Mouse (Mus musculus): ENCODE measurements around the gene Hist2h2ab.
A peak's percentile ranks its signal among the peaks of the same experiment; 100 is the strongest.
"Not testable (repeated sequence)": the region's sequence is repeated elsewhere in the genome, so short reads cannot be mapped to it uniquely, and the experiment has no call there.

Gene Hist2h2ab

DNA sequence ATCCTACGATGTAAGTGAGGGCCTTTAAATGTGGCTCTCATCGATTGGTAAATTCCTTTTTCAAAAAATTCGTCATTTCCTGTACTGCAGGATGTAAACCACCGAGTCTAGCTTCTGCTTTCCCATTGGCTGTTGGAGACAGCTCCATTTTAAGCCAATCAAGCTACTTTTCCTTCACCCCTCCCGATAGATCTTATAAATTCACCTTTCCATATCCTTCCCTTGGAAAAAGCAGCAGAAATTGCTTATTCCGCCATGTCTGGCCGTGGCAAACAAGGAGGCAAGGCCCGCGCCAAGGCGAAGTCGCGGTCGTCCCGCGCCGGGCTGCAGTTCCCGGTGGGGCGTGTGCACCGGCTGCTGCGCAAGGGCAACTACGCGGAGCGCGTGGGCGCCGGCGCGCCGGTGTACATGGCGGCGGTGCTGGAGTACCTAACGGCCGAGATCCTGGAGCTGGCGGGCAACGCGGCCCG lies at the start of gene Hist2h2ab, which contains the start of gene Bola1:
TSS of gene Hist2h2ab (plus strand) at position 205 of the 470 bp plus-strand sequence.
TSS of gene Bola1 (minus strand) at position 49 of the 470 bp plus-strand sequence.
- peak; percentile 92 for DNase-seq (ENCODE audit: low read depth)

DNA sequence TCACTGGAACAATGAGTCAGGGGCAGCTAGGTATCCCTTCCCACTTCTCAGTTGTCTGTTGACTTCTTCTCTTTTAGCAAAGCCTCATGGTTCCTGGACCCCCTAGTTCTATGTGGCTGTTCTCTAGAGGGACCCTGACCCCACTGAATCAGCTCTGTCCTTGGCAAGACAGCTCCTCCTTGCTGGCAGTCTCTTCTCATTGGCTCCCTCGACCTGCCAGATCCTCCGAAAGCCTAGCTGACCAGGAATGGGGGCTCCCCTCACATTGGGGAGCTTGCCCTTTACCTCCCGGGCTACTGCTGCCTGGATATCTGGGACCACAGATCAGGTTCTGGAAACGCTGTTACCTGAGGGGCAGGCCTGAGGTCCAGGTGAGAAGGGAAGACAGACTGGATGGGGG lies 49.4 kb upstream of the Hist2h2ab start:
- DNase-seq (ENCODE audit: low read depth) = no peak

DNA sequence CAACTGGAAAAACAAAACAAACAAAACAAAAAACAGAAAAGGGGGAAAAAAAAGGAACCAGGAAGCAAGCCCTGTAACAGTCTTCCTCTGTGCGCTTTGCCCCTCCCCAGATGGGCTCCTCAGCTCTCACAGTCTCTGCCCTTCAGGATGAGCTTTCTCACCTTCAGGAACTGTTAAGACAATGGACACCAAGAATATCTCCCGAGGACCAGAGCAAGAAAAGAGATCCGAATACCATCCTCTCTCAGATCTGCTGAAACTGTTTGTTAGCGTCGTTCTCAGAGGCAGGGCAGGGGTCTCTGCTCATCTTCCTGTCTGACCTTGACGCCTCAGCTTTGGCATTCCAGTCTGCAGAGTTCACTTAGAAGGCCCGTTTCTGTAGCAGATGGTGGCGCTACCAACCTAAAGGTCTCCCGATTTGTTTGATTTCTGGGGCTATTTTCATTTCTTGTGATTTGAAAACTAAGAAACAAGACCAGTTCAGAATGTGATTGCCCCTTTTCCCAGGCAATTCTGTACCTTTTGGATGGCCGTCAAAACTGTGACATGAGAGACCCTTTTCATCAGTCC lies 48.6 kb upstream of the Hist2h2ab start:
- DNase-seq (ENCODE audit: low read depth) = peak; percentile 49

DNA sequence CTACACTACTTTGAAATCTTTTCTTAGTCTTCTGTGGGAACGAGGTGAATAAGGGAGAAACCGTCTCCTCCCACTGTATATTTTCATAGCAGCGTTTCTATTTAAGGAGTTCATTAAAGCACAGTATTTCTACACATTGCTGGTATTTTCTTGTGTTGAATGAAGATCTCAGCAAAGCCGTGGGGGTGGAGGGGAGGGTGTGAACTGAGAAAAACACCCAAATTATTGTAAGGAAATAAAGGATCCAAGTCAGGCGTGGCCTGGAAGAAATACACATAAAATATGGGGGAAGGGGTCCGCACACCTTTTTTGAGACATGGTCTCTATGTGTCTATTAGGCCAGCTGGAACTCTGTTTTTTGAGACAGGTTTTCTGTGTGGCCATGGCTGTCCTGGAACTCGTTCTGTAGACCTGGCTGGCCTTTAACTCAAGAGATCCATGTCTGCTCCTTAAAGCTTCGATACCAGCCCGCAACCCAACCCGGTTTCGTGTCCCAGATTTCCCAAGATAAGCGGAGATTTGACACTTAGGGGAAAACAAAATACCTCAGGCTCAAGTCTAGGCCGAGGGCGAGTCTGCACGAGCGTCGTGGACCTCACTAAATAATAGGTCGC lies 48.0 kb upstream of the Hist2h2ab start:
- no peak for DNase-seq (ENCODE audit: low read depth)

DNA sequence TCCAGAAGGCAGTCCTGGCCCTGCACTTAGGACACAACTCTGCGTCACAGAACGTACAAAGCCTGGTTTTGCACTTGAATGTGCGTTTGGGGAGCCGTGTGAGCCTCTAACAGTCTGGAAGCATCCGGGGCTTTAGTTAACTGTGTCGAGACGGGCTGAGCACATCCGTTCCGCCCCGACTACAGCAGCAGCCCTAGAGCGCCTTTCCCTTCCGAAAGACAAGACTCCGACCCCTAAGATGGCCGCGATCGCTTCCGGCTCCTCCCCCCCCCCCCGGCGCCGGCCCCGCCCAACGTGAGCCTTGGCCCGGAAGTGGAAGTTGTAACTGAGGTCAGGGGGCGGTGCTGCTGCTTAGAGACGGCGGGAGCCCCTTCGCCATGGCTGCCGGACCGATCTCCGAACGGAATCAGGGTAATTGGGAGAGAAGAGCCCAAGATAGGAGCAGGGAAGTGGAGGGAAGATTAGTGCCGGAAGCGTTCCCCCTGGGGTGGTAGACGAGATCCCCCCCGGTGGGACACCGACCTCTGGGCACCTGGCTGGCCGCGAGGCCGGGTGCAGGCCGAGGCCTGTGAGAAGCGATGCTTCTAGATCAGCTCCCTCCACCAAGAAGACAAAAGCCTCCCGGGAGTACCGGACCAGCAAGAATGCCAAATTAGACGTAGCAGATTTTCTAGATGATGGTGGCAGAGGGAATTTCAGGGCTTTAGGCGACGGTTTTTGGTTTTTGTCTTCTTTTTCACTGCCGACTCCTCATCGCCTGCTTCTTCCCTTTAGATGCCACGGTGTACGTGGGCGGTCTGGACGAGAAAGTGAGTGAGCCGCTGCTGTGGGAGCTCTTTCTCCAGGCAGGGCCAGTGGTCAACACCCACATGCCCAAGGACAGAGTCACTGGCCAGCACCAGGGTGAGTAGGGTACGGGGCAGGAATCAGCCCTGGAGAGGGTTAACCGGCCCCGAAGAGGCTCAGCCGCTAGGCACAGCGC lies 47.2 kb upstream of the Hist2h2ab start, which contains the start of gene Sf3b4:
TSS of gene Sf3b4 (plus strand) at position 136 of the 982 bp plus-strand sequence.
- peak; percentile 97 for DNase-seq (ENCODE audit: low read depth)

DNA sequence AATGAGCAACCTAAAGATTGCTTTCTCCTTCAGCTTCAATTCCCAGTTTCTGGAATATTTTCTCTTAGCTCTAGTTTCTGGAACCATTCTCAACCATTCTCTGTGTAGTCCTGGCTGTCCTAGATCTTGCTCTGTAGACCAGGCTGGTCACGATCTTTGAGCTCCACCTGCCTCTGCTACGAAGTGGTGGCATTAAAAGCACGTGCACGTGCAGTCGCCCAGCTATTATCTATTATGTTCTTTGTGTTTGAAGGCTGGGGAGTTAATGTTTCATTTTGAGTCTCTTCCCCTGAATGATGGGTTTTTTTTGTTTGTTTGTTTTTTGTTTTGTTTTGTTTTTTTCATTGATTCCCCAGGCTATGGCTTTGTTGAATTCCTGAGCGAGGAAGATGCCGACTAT lies 46.5 kb upstream of the Hist2h2ab start:
- no peak for DNase-seq (ENCODE audit: low read depth)

DNA sequence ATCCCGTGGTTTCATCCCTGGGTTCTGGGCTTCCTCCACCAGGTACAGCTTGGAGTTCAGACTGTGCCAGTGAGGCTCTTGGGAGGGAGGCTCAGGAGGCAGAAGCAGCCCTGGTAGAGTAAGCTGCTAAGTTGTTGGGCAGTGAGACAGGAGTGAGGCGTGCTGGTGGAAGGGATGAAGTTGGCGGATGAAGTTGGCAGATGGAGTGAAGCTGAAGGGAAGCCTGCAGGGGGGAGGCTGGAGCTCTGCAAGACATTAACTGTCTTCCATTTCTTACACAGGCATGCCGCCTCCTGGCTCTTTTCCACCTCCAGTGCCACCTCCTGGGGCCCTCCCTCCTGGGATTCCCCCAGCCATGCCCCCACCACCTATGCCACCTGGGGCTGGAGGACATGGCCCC lies 45.6 kb upstream of the Hist2h2ab start:
- DNase-seq (ENCODE audit: low read depth) = not testable (repeated sequence)

DNA sequence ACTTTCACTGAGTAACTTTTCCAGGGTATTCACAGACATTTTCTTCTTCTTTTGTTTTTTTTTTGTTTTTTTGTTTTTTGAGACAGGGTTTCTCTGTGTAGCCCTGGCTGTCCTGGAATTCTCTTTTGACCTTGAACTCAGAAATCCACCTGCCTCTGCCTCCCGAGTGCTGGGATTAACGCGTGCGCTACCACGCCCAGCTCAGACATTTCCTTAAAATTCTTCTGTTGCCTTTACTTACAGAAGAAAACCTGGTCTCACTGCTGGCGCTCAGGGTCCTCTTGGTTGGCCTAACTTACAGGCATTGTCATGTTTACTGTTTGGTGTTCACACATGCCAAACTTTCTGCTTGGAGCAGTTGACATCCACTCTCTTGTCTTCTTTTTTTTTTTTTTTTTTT lies 44.4 kb upstream of the Hist2h2ab start:
- no peak for DNase-seq (ENCODE audit: low read depth)

DNA sequence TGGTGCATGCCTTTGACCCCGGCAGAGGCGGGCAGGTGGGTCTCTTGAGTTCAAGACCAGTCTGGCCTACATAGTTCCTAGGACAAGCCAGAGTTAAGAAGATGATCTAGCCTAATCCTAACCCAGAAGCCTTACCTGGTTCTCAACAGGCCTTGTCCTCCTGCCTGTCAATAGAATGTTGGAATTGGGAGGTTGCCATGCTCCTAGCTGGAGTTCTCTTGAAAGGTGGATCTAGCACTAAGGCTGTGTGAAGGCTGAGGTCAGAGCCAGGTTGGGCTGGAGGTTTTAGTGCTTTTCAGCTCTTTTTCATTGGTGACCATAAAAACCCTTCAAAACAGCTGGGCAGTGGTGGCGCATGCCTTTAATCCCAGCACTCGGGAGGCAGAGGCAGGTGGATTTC lies 41.2 kb upstream of the Hist2h2ab start:
- no peak for DNase-seq (ENCODE audit: low read depth)

DNA sequence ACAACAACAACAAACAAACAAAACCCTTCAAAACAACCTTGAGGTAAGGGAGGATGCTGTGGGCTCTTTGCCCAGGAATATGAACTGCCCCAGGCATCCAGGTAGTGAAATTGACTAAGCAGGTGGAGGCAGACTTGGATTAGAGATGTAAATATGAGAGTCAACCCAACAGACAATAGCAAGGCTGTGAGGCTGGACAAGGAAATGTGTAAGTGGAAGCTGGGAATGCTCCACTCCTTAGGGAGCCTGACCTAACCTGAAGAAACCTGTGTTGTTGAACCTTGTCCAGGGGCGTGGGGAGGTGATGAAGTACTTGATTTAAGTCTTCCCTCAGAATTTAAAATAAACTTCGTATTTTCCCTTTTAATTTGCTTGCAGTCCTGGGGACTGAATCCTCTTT lies 40.8 kb upstream of the Hist2h2ab start:
- DNase-seq (ENCODE audit: low read depth) = no peak

DNA sequence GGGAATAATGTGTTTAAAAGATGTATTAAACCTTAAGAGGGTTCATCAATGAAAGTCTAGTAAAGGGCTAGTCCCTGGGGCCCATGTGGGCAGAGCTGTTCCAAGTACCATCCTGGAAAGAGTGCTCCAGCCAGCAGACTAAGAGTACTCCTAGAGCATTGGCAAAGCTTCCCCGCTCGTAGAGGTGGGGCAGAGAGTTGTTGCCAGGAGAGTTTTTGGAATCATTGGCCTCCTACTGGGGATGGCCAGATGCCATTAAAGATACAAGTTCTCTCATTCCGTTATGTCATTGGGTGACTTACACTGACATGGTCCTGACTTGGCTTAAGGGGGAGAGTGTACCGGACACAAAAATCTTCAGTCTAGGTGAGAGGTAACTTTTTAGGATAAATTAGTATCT lies 40.1 kb upstream of the Hist2h2ab start:
- no peak for DNase-seq (ENCODE audit: low read depth)

DNA sequence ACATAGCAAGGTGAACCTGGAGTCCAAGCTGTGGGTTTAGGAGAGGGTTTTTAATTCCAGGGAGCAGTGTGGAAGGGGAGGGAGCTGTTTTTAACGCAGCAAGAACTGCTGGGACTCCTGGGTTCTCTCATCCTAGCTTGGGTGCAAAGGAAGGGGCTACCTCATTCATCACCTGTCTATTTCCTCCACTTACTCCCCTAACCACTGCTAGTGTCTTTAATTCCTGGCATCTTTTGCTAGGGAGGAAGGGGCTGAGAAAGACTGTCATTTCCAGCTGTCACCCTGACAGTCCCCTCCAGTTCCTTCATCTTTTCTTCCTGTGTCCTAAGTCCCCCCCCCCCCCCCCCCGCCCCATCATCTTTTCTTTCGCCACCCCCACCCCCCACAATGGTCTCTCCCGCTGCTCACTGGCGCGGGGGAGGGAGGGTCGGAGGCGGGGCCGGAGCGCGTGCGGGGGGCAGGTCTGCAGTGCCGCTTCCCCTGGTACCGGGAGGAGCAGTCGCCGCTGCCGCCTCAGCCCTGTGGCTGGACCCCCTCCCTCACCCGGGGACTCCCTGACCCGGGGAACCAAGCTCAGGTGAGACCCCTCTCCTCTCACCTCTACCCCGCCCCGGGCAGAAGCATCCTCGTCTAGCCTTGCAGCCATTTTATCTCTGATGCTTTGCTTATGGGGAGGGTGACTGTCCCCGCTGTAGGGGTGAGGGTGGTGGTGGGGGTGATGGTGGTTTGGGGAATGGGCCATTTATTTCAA lies 38.8 kb upstream of the Hist2h2ab start, which contains the start of gene Sv2a:
TSS of gene Sv2a (plus strand) at position 425 of the 751 bp plus-strand sequence.
- peak; percentile 72 for DNase-seq (ENCODE audit: low read depth)

DNA sequence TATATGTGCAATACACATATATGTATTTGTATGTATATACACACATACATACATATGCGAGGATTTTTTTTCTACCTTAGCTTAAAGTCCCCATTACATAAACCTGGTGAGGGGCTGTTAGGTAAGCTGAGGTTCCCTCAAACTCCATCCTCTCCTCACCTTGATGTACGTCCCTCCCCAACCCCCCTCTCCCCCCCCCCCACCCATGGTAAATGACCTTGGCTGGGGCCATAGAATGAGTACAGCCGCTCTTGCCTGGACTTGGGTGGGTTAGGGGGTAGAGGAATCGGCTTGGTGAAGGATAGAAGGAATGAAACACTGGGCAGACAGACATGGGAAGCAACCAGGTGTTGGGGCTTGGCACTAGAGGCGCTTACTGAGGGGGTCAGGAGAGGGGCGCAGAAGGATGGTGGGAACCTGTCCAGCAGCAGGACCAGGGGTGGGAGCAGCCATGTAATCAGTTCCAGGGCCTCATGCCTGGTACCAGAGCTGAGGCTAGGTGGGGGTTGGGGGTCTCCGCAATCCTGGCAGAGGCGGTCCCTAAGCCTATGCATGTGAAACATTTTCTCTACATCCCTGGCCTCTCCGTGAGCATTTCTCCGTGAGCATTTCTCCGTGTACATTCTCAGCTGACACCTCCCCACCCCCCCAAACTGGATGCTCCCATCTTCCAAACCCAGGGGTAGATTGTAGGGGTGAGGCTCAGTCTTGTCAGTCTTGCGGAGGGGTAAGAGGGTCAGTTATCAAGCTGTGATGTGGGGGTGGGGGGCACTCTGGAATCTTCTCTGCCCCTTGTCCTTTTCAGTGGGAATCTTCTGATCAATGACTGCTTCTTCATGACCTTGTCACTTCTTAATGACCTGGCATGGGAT lies 37.9 kb upstream of the Hist2h2ab start:
- DNase-seq (ENCODE audit: low read depth) = no peak

DNA sequence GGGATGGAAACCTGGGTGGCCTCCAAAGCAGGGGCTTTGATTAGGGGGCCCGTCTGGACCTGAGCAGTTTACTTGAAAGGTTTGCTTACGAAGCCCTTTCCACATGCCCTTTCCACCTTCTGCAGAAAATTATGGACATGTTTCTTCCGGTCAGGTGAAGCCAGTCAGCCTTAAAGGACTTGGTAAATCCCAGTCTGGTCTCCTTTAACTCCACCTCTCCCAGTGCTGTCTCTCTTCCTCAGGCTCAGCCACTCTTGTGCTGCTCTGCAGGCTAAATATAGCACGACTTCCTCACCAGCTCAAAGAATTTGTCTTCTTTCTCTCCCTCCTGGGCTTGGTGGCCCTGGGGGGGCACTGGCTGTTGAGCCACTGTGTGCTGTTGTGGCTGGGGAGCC lies 37.3 kb upstream of the Hist2h2ab start:
- DNase-seq (ENCODE audit: low read depth) = no peak

DNA sequence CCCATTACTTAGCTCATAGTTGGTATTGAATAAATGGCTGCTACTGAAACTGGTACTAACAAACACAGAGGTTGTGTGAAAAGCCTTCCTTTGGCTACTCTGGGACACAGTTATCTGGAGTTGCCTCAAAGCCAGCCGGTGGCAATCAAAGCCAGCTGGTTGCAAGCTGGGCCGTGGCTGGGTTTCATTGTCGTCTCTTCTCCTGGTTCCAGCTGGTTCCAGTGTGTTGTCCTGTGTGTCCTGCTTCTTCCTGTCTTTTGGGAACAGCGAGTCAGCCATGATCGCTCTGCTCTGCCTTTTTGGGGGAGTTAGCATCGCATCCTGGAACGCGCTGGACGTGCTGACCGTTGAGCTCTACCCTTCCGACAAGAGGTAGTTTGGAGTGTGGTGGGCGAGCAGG lies 26.7 kb upstream of the Hist2h2ab start:
- no peak for DNase-seq (ENCODE audit: low read depth)

DNA sequence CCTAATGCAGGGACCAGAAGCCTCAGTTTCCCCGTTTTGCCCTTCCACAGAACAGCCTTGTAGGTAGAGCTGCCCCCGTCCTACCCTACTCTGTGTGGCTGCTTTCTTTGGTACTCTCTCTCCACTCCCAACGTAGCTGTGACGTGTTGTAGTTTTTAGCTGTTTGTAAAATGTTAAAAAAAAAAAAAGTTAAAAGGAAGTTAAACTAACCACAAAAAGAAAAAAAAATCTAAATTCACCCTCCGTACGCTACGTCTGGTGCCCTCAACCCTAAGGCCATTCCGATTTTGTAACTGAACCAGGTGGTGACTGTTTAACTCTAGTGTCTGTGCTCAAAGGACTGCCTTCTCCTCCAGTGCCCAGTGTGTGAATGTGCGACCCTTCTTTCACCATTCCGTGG lies 24.7 kb upstream of the Hist2h2ab start:
- DNase-seq (ENCODE audit: low read depth) = peak; percentile 59

DNA sequence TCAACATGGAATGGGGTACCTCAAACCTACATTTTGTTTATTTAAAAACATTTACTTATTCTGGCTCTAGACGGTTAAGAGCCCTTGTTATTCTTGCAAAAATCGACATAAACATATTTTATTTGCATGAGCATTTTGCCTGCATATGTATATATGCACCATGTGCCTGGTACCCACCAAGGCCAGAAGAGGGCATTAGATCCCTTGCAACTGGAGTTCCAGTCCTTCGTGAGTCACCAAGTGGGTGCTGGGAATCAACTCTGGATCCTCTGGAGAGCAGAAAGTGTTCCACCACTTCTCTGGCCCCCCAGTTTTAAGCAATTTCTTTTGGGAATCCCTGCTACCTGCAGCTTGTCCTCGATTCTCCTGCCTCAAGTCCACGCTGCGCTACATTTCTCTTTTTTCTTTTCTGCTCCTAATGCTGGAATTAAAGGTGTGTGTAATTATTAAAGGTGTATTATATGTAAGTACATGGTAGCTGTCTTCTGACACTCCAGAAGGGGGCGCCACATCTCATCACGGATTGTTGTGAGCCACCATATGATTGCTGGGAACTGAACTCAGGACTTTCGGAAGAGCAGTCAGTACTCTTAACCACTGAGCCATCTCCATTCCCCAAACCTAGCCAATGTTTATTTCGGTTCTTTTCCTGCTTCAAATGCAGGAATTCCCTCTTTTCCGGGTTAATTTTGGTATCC lies 23.9 kb upstream of the Hist2h2ab start:
- DNase-seq (ENCODE audit: low read depth) = peak; percentile 27

DNA sequence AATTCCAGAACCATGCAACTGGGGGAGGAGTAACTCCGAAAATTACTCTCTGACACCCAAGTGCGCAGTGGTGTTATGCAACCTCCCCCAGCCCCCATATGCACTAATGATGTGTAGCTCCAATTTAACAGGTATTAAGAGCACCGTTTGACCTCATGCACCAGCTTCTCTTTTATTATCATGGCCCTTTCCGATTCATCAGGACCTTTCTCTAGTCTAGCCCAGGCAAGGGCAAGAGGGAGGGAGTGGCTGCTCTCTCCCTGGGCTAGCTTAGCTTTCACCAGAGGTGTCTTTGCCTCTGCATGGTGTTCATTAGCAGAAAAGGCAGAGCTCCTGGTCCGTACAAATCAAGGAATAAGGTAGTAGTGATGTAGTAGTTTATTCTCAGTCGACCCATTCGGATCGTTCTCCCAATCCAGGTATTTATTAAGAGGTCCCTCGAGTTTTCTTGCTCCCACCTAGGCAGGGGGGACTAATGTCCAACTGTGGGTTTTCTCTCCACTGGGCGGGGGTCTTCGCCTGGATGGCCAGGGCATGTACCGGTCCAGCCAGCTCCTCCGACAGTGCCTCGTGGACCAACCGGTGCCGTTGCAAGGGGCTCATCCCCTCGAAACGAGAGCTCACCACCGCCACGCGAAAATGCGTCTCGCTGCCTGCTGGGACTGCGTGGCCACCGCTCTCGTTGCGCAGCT lies 23.1 kb upstream of the Hist2h2ab start:
- DNase-seq (ENCODE audit: low read depth) = peak; percentile 43

DNA sequence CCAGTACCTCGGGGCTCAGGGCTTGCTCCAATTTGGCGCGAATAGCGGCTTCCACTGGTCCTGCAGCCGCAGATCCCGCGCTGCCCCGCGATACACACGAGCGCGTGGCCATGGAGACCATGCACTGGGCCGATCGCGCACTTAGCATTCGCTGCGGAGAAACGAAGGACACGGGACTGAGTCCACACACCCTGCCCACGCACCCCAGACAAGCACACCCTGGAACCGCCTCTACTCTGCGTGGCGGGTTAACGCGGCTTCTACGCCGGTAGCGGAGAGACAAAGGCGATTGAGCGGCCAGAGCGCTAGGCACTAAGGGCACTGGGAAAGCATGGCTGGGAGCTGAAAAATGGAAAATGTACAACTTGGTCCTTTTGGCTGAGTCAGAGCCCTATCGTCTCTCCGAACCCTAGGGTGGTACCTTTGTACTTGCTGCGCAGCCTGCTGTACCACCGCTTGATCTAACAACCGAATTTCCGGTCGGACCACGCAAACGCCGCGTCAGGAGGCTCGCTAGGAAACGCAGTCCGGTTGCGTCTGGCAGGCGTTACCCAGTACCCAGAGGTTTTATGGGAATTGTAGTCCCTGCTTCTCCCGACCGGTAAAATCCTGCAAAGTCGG lies 22.4 kb upstream of the Hist2h2ab start:
- peak; percentile 92 for DNase-seq (ENCODE audit: low read depth)

All from induced T-regulatory cell, adult 2 months (primary cell).